Mouse (Mus musculus): ENCODE results near the gene Sat2. TPM values are rescaled to one million over a fixed set of nuclear protein-coding genes. Genes with fewer than 3 reads are reported as not detected.
A peak's percentile ranks its signal among the peaks of the same experiment; 100 is the strongest.
"Not testable (repeated sequence)": the region's sequence is repeated elsewhere in the genome, so short reads cannot be mapped to it uniquely, and the experiment has no call there.

The Sat2 gene
- polyA plus RNA-seq, 1 experiment, result not detected

- Histone ChIP-seq H3K4me3 (ENCODE audit: insufficient read depth, low read depth, low read length) (no peak within 1 kb of the TSS), H3K4me1 (ENCODE audit: control insufficient read depth, insufficient read depth, low read length) (peaks cover 10% of the 10 kb centered on the region), H3K27ac (ENCODE audit: insufficient read depth, low read depth, low read length) (no peak within 1 kb of the TSS)
- TF ChIP-seq CTCF (IDR thresholded peaks at IDR 0.05; ENCODE audit: insufficient read depth, low read depth, low read length) (no peak), POLR2A (IDR thresholded peaks at IDR 0.05; ENCODE audit: insufficient read depth, low read depth, low read length) (no peak)
- 79% methylated on average over 5 of the region's 5 CpGs for WGBS
These were observed 4.0 kb upstream of the Sat2 start, which contains the start of gene Shbg for GRCm38 (mm10) chr11:69617805-69618204. TSS of gene Shbg (minus strand) at chr11:69617905.

GRCm38 (mm10) chr11:69620394-69621081, 1.3 kb upstream of the Sat2 start:
- TF ChIP-seq POLR2A (IDR thresholded peaks at IDR 0.05; ENCODE audit: insufficient read depth, low read depth, low read length) (no peak), CTCF (IDR thresholded peaks at IDR 0.05; ENCODE audit: insufficient read depth, low read depth, low read length) (no peak)
- Histone ChIP-seq H3K27ac (ENCODE audit: insufficient read depth, low read depth, low read length) (no peak overlapping the region), H3K4me3 (ENCODE audit: insufficient read depth, low read depth, low read length) (no peak overlapping the region), H3K4me1 (ENCODE audit: control insufficient read depth, insufficient read depth, low read length) (peaks cover 8% of the 10 kb centered on the region; the same call in 1 of the 2 replicates)
- 69% methylated on average over 7 of the region's 7 CpGs for WGBS

GRCm38 (mm10) chr11:69622406-69622805, 582 bp downstream of the Sat2 start:
- WGBS, result 13% methylated on average over 6 of the region's 6 CpGs
- Histone ChIP-seq H3K4me3 (ENCODE audit: insufficient read depth, low read depth, low read length) (peak overlapping the region; percentile 71), H3K27ac (ENCODE audit: insufficient read depth, low read depth, low read length) (no peak overlapping the region), H3K4me1 (ENCODE audit: control insufficient read depth, insufficient read depth, low read length) (peaks cover 8% of the 10 kb centered on the region; the same call in 1 of the 2 replicates)
- no peak for TF ChIP-seq CTCF (IDR thresholded peaks at IDR 0.05; ENCODE audit: insufficient read depth, low read depth, low read length)
- TF ChIP-seq POLR2A (IDR thresholded peaks at IDR 0.05; ENCODE audit: insufficient read depth, low read depth, low read length), result no peak

- H3K4me1 ChIP-seq (ENCODE audit: control insufficient read depth, insufficient read depth, low read length), result peaks cover 8% of the 10 kb centered on the region; the same call in 1 of the 2 replicates
- 75% methylated on average over 4 of the region's 4 CpGs for WGBS
- H3K27ac ChIP-seq (ENCODE audit: insufficient read depth, low read depth, low read length), result no peak overlapping the region
- TF ChIP-seq CTCF (IDR thresholded peaks at IDR 0.05; ENCODE audit: insufficient read depth, low read depth, low read length) (no peak), POLR2A (IDR thresholded peaks at IDR 0.05; ENCODE audit: insufficient read depth, low read depth, low read length) (no peak)
- H3K4me3 ChIP-seq (ENCODE audit: insufficient read depth, low read depth, low read length), result no peak overlapping the region
These were observed 1.2 kb downstream of the Sat2 start for GRCm38 (mm10) chr11:69623006-69623405.

GRCm38 (mm10) chr11:69624339-69624738, 2.5 kb downstream of the Sat2 start:
- not testable (repeated sequence) for H3K4me3 ChIP-seq (ENCODE audit: insufficient read depth, low read depth, low read length); H3K4me1 ChIP-seq (ENCODE audit: control insufficient read depth, insufficient read depth, low read length); H3K27ac ChIP-seq (ENCODE audit: insufficient read depth, low read depth, low read length)
- WGBS, result 86% methylated on average over 2 of the region's 2 CpGs

GRCm38 (mm10) chr11:69628286-69628685, 6.5 kb downstream of the Sat2 start:
- TF ChIP-seq POLR2A (IDR thresholded peaks at IDR 0.05; ENCODE audit: insufficient read depth, low read depth, low read length), result no peak
- peak; percentile 61 for TF ChIP-seq CTCF (IDR thresholded peaks at IDR 0.05; ENCODE audit: insufficient read depth, low read depth, low read length)
- Histone ChIP-seq H3K4me1 (ENCODE audit: control insufficient read depth, insufficient read depth, low read length) (peaks cover 3% of the 10 kb centered on the region; the same call in 1 of the 2 replicates), H3K27ac (ENCODE audit: insufficient read depth, low read depth, low read length) (no peak overlapping the region), H3K4me3 (ENCODE audit: insufficient read depth, low read depth, low read length) (no peak overlapping the region)
- WGBS, result 41% methylated on average over 6 of the region's 6 CpGs

GRCm38 (mm10) chr11:69629802-69630201, 8.0 kb downstream of the Sat2 start:
- 34% methylated on average over 1 of the region's 1 CpGs for WGBS

GRCm38 (mm10) chr11:69632284-69633089, 10.7 kb downstream of the Sat2 start, which contains the start of gene Fxr2:
TSS of gene Fxr2 (plus strand) at chr11:69632990.
- Histone ChIP-seq H3K4me1 (ENCODE audit: control insufficient read depth, insufficient read depth, low read length) (no peaks in the 10 kb centered on the region), H3K4me3 (ENCODE audit: insufficient read depth, low read depth, low read length) (peak within 1 kb of the TSS; percentile 61), H3K27ac (ENCODE audit: insufficient read depth, low read depth, low read length) (peak within 1 kb of the TSS; percentile 14; the same call in 1 of the 2 replicates)
- WGBS, result under 1% methylated on average over 51 of the region's 56 CpGs
- TF ChIP-seq POLR2A (IDR thresholded peaks at IDR 0.05; ENCODE audit: insufficient read depth, low read depth, low read length), result peak; percentile 65
- TF ChIP-seq CTCF (IDR thresholded peaks at IDR 0.05; ENCODE audit: insufficient read depth, low read depth, low read length), result peak; percentile 34; the same call in 1 of the 2 replicates

More at GRCm38 (mm10) chr11:69629802-69630201, 8.0 kb downstream of the Sat2 start:
- no peak overlapping the region for H3K4me3 ChIP-seq (ENCODE audit: insufficient read depth, low read depth, low read length)
- TF ChIP-seq CTCF (IDR thresholded peaks at IDR 0.05; ENCODE audit: insufficient read depth, low read depth, low read length), result no peak
- TF ChIP-seq POLR2A (IDR thresholded peaks at IDR 0.05; ENCODE audit: insufficient read depth, low read depth, low read length), result no peak
- H3K4me1 ChIP-seq (ENCODE audit: control insufficient read depth, insufficient read depth, low read length), result no peaks in the 10 kb centered on the region
- no peak overlapping the region for H3K27ac ChIP-seq (ENCODE audit: insufficient read depth, low read depth, low read length)
